Mouse (Mus musculus): ENCODE results near the gene Cers6. TPM values are rescaled to one million over a fixed set of nuclear protein-coding genes. Genes with fewer than 3 reads are reported as not detected.
A peak's percentile ranks its signal among the peaks of the same experiment; 100 is the strongest.

Gene Cers6
- polyA plus RNA-seq, 1 experiment from 2014 or later = 21.5 TPM

DNA sequence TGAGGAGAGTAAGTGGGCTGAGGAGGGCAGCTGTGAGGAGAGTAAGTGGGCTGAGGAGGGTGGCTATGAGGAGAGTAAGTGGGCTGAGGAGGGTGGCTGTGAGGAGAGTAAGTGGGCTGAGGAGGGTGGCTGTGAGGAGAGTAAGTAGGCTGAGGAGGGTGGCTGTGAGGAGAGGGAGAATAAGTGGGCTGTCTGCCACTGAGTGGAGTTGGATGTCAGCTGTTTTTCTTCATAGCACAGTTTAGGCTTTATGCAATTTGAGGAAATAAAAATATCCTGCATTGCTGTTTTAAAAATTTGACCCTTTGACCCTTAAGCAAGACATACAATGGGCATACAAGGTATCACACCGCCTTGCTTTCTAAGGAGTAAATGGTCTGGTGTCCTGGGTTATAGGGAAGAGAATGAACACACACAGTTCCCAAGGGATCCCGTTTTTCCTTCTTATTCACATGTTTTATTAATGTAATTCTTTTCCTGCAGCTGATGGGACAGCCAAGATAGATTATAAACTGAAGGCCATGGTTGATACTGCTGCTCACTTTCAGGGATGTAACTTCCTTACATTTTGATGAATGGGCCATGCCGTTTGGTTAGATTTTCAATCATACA, 27.0 kb downstream of the Cers6 start:
- H3K36me3 ChIP-seq (ENCODE audit: control insufficient read depth, insufficient read depth) = no peaks in the 10 kb centered on the region
- no peak for TF ChIP-seq CTCF (IDR thresholded peaks at IDR 0.05; ENCODE audit: low read depth)
- no peak overlapping the region for H3K4me2 ChIP-seq (replicated peaks; ENCODE audit: low read depth)
- ATAC-seq = no peak
- no peak overlapping the region for H3K4me3 ChIP-seq (ENCODE audit: low read depth, low read length)
- 52% methylated on average over 3 of the region's 3 CpGs for WGBS
- H3K9ac ChIP-seq (ENCODE audit: low read depth, low read length) = no peak overlapping the region
- no peak overlapping the region for H3K27ac ChIP-seq (ENCODE audit: low read depth, low read length)
- no peaks in the 10 kb centered on the region for H3K9me3 ChIP-seq (ENCODE audit: control insufficient read depth)
- H3K27me3 ChIP-seq (replicated peaks; ENCODE audit: control insufficient read depth, insufficient read depth, low read length) = no peaks in the 10 kb centered on the region
- no peaks in the 10 kb centered on the region; the same call in 1 of the 2 replicates for H3K4me1 ChIP-seq (replicated peaks; ENCODE audit: control insufficient read depth, insufficient read depth, low read length)

DNA sequence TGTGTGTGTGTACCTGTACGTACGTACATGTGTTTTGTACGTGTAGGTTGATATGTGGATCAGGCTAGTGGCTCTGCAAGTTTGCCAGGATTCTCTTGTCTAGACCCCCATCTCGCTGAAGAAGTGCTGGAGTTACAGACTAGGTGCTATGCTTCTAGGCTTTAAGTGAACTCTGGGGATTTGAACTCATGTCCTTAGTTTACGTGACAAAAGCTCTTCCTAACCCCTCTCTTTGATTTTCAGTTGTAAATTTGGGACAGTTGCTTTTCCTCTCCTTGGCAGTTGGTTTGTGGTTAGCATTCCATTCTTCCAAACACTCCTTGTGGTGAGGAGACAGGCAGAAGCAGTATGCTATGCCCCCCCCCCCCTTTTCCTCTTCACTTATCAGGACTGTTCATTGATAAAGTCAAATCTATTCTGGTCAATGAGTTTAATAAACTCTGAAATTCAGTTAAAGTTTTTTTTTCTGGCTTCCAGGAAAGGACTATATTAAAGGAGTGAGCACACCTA, 28.5 kb downstream of the Cers6 start:
- no peak for TF ChIP-seq CTCF (IDR thresholded peaks at IDR 0.05; ENCODE audit: low read depth)
- Histone ChIP-seq H3K9me3 (ENCODE audit: control insufficient read depth) (no peaks in the 10 kb centered on the region), H3K27ac (ENCODE audit: low read depth, low read length) (no peak overlapping the region), H3K27me3 (replicated peaks; ENCODE audit: control insufficient read depth, insufficient read depth, low read length) (no peaks in the 10 kb centered on the region), H3K9ac (ENCODE audit: low read depth, low read length) (no peak overlapping the region), H3K4me1 (replicated peaks; ENCODE audit: control insufficient read depth, insufficient read depth, low read length) (no peaks in the 10 kb centered on the region; the same call in none of the 2 replicates), H3K4me3 (ENCODE audit: low read depth, low read length) (no peak overlapping the region), H3K36me3 (ENCODE audit: control insufficient read depth, insufficient read depth) (no peaks in the 10 kb centered on the region), H3K4me2 (replicated peaks; ENCODE audit: low read depth) (no peak overlapping the region)
- no peak for ATAC-seq
- 85% methylated on average over 5 of the region's 5 CpGs for WGBS

DNA sequence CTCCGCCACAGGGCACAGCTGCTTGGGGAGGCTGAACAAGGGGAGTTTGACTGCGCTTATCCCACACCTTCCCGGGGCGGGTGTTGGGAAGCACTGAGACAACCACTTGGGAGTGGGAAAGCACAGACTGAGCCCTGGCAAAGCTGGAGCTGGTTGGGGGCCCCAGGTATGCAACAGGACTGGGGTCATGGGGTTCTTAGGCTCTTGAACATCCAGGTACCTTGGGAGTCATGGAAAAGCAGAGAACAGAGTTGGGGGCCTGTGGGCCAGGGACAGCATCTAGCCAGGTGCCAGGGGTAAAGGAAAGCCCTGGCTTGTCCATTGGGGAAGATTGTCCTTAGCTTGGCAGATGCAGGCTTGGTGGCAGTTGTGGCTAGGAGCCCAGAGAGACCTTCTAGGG, 31.2 kb downstream of the Cers6 start:
- TF ChIP-seq CTCF (IDR thresholded peaks at IDR 0.05; ENCODE audit: low read depth) = no peak
- Histone ChIP-seq H3K9me3 (ENCODE audit: control insufficient read depth) (no peaks in the 10 kb centered on the region), H3K4me1 (replicated peaks; ENCODE audit: control insufficient read depth, insufficient read depth, low read length) (peaks cover 3% of the 10 kb centered on the region), H3K4me3 (ENCODE audit: low read depth, low read length) (no peak overlapping the region), H3K4me2 (replicated peaks; ENCODE audit: low read depth) (no peak overlapping the region), H3K27me3 (replicated peaks; ENCODE audit: control insufficient read depth, insufficient read depth, low read length) (no peaks in the 10 kb centered on the region), H3K27ac (ENCODE audit: low read depth, low read length) (no peak overlapping the region), H3K9ac (ENCODE audit: low read depth, low read length) (no peak overlapping the region), H3K36me3 (ENCODE audit: control insufficient read depth, insufficient read depth) (no peaks in the 10 kb centered on the region)
- ATAC-seq = no peak
- WGBS = 97% methylated on average over 4 of the region's 4 CpGs

DNA sequence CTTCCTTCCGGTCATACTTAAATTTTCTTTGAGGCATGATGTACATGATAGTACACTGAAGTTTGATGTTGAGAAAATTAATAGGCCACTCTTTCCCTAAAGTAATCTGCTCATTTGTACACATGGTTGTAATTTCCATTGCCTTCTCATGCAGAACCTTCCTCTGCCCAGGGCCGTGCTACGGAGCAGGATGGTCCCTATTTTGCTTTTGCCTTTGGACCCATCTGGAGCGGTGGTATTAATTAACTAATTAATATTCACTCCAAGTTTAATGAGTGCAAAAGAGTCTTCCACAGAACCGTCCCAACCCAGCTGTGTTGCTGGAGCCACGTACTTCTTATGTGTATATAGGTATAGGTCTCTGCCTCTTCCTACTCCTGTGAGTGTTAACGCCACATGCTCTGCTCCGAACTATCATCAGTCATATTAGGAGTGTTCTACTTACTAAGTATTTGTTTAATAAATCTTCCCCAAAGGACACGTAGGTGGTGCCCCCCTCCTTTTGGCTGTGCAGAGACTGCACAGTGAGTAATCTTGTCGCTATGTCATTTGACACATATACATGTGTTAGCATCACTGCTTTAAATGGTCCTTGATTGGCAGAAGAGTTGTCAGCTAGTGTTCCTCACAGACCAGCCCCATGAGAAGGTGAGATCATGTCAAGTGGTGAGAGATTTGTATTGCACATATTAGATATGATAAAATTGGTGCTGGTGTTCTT, 34.0 kb downstream of the Cers6 start:
- Histone ChIP-seq H3K36me3 (ENCODE audit: control insufficient read depth, insufficient read depth) (no peaks in the 10 kb centered on the region), H3K9me3 (ENCODE audit: control insufficient read depth) (no peaks in the 10 kb centered on the region), H3K4me2 (replicated peaks; ENCODE audit: low read depth) (no peak overlapping the region), H3K9ac (ENCODE audit: low read depth, low read length) (no peak overlapping the region), H3K4me3 (ENCODE audit: low read depth, low read length) (no peak overlapping the region), H3K27me3 (replicated peaks; ENCODE audit: control insufficient read depth, insufficient read depth, low read length) (no peaks in the 10 kb centered on the region), H3K4me1 (replicated peaks; ENCODE audit: control insufficient read depth, insufficient read depth, low read length) (peaks cover 3% of the 10 kb centered on the region), H3K27ac (ENCODE audit: low read depth, low read length) (no peak overlapping the region)
- TF ChIP-seq CTCF (IDR thresholded peaks at IDR 0.05; ENCODE audit: low read depth) = no peak
- WGBS = 80% methylated on average over 10 of the region's 10 CpGs
- no peak for ATAC-seq

DNA sequence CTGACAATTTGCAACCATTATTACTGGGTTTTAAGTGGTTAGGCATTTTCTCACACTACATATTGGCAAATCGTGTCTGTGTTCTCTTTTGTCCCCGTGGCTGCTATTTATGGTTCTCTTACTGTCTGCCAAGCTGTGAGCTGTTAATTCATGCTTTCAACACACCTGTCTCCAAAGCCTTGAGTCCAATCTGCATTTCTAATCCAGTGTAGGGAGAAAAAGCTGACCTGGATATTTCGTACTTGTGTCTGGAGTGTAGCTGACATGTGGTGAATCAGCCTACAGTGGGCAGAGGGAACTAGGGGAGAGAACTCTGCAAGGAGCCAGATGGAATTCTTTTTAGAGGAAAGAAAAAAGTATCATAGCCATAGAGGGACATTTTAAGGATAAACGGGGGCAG, 35.0 kb downstream of the Cers6 start:
- 49% methylated on average over 4 of the region's 4 CpGs for WGBS
- Histone ChIP-seq H3K4me2 (replicated peaks; ENCODE audit: low read depth) (no peak overlapping the region), H3K4me3 (ENCODE audit: low read depth, low read length) (no peak overlapping the region)

DNA sequence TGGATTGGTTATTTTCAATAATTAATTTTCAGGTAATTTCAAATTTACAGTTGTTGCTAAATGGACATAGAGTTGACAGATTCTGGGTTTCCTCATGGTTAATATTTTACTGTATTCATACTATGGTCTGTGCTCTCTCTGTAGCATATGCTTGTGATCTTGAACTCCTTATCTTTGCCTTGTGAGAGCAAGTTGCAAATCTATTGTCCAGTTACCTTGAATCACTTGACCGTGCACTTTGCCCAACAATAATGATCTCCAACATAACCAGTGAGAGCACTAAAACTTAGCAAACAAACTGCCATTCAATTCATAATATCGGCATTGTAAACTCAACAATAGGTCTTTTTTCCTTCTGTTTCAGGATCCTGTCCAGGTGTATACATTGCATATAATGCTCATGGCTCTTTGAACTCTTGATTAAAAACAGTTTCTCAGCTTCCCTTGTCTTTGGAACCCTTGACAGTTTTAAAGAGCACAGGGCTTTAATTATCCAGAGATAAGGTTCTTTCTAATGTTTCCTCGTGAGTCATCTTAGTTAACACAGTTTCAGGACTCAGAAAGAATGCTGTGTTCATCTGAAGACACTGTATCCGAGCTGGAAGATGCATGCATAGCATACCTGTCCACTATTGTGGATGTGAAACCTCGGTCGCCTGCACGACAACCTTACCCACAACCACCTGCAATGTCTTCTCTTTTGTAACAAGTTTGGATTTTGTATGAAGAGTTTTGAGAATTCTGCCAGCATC, 38.7 kb downstream of the Cers6 start:
- no peaks in the 10 kb centered on the region for H3K9me3 ChIP-seq (ENCODE audit: control insufficient read depth)
- no peaks in the 10 kb centered on the region for H3K27me3 ChIP-seq (replicated peaks; ENCODE audit: control insufficient read depth, insufficient read depth, low read length)
- no peak for TF ChIP-seq CTCF (IDR thresholded peaks at IDR 0.05; ENCODE audit: low read depth)
- no peak overlapping the region for H3K4me3 ChIP-seq (ENCODE audit: low read depth, low read length)
- ATAC-seq = peak; percentile 91
- peak overlapping the region; percentile 83 for H3K27ac ChIP-seq (ENCODE audit: low read depth, low read length)
- WGBS = 32% methylated on average over 7 of the region's 7 CpGs
- peak overlapping the region; percentile 51 for H3K4me2 ChIP-seq (replicated peaks; ENCODE audit: low read depth)
- no peak overlapping the region for H3K9ac ChIP-seq (ENCODE audit: low read depth, low read length)
- H3K4me1 ChIP-seq (replicated peaks; ENCODE audit: control insufficient read depth, insufficient read depth, low read length) = peaks cover 15% of the 10 kb centered on the region
- H3K36me3 ChIP-seq (ENCODE audit: control insufficient read depth, insufficient read depth) = no peaks in the 10 kb centered on the region

More for the DNA sequence above, 35.0 kb downstream of the Cers6 start:
- ATAC-seq = no peak
- Histone ChIP-seq H3K9me3 (ENCODE audit: control insufficient read depth) (no peaks in the 10 kb centered on the region), H3K4me1 (replicated peaks; ENCODE audit: control insufficient read depth, insufficient read depth, low read length) (peaks cover 9% of the 10 kb centered on the region), H3K27ac (ENCODE audit: low read depth, low read length) (peak overlapping the region; percentile 5; the same call in 1 of the 2 replicates), H3K27me3 (replicated peaks; ENCODE audit: control insufficient read depth, insufficient read depth, low read length) (no peaks in the 10 kb centered on the region), H3K9ac (ENCODE audit: low read depth, low read length) (no peak overlapping the region), H3K36me3 (ENCODE audit: control insufficient read depth, insufficient read depth) (no peaks in the 10 kb centered on the region)
- TF ChIP-seq CTCF (IDR thresholded peaks at IDR 0.05; ENCODE audit: low read depth) = no peak
